ENCODE assay signal across 26 mouse cellular contexts in genomic region chr9:31412165-31412564, GRCm38 (mm10). TPM values are rescaled to one million over a fixed set of nuclear protein-coding genes. Genes with fewer than 3 reads are reported as not detected.
DNase-seq lines count a peak whose midpoint lies in the region; ATAC-seq and TF ChIP-seq lines count a peak whose summit lies in the region.
"Had no signal": no experiment of that assay in that cellular context is flagged by ENCODE, and none has a peak within 500 bp of the region (broad histone marks: within the 10 kb centered on the region; RNA-seq: fewer than 3 reads in every experiment).

No protein-coding gene starts in this region.

- peaks cover 92% of the 10 kb centered on the region for H3K36me3 ChIP-seq in G1E (replicated peaks)

- no peaks in the 10 kb centered on the region for H3K27me3 ChIP-seq in G1E (ENCODE audit: insufficient read depth, low read length)
- H3K27me3 ChIP-seq: CH12.LX; embryonic facial prominence, embryonic 12.5 days; forebrain, embryonic 13.5 days; forebrain, embryonic 15.5 days; Patski had no signal

- no peak for TF ChIP-seq CTCF in G1E (IDR thresholded peaks at IDR 0.05; ENCODE audit: low read depth, low read length)

- peak; percentile 63 for ATAC-seq in G1E (ENCODE audit: extremely low read depth, insufficient number of reproducible peaks, low FRiP score, poor library complexity, severe bottlenecking)
- peak; percentile 44; the same call in 1 of the 2 replicates for ATAC-seq in megakaryocyte progenitor cell, adult 5-6 weeks (replicated peaks; ENCODE audit: poor library complexity)
- ATAC-seq: activated CD4-positive, CD25-positive, alpha-beta regulatory T cell, adult 4 months; CD4-positive, CD25-positive, alpha-beta regulatory T cell, adult 4 months; forebrain, embryonic 13.5 days; forebrain, embryonic 15.5 days; forebrain, postnatal 0 days; Patski had no signal

- H3K4me1 ChIP-seq in G1E (ENCODE audit: insufficient read depth, low read depth, low read length) = peaks cover 16% of the 10 kb centered on the region
- H3K4me1 ChIP-seq: embryonic facial prominence, embryonic 10.5 days; embryonic facial prominence, embryonic 12.5 days; forebrain, embryonic 13.5 days; forebrain, embryonic 15.5 days had no signal

- no peak overlapping the region for H3K4me3 ChIP-seq in G1E (ENCODE audit: low read depth, low read length)
- H3K4me3 ChIP-seq: embryonic facial prominence, embryonic 10.5 days; embryonic facial prominence, embryonic 12.5 days; forebrain, embryonic 13.5 days; forebrain, embryonic 15.5 days had no signal

- DNase-seq in 3T3-L1 (ENCODE audit: low read depth, low spot score) (peak; percentile 44), G1E (ENCODE audit: low spot score) (peak; percentile 16), MEL-GATA-1-ER (ENCODE audit: extremely low read depth, low read depth) (peak; percentile 21)
- no peak for DNase-seq in adrenal gland, adult 8-10 months
- no peak for DNase-seq in Muller cell, postnatal 12 days (ENCODE audit: inconsistent ontology term)
- DNase-seq in thymus, postnatal 14 days = no peak
- DNase-seq: adrenal gland, postnatal 10 days; adrenal gland, postnatal 25 days; B cell, adult 2 months; cerebellum, adult 11 months; cerebellum, adult 18-20 months; cerebellum, adult 8-10 months; cerebellum, adult 9-11 months; cerebellum, postnatal 14 days; cerebellum, postnatal 36 days; forebrain, postnatal 0 days had no signal

- H3K9me3 ChIP-seq in G1E (replicated peaks) = no peaks in the 10 kb centered on the region
- H3K9me3 ChIP-seq: embryonic facial prominence, embryonic 10.5 days; embryonic facial prominence, embryonic 12.5 days; forebrain, embryonic 13.5 days; forebrain, embryonic 15.5 days had no signal

RNA-seq across cellular contexts. Expression of gene Nfrkb, which starts 26.2 kb away (rescaled TPM):
- total RNA-seq in G1E (2014; fragmentation: Nextera tagmentation) (36.7 and 39.9 TPM in 2 replicates), G1E (2017) (23.8 and 24.4 TPM in 2 replicates)
- polyA plus RNA-seq in G1E (2012) = 11.0 and 21.2 TPM in 2 replicates
- total RNA-seq in megakaryocyte progenitor cell, adult 5-6 weeks (2015) = 10.8 and 22.7 TPM in 2 replicates
- 18.5 and 24.5 TPM in 2 replicates for total RNA-seq in megakaryocyte progenitor cell, adult 5-6 weeks (2017)
- total RNA-seq in adrenal gland, adult 8-10 months (2022) = 10 to 100 TPM; 16.8 to 41.2 (median 24.9) TPM

RNA-seq across cellular contexts. Expression of gene Tmem45b, which starts 52.1 kb away (rescaled TPM):
- not detected in 2 replicates for total RNA-seq in G1E (2014; fragmentation: Nextera tagmentation)
- 0.06 and 0.33 TPM in 2 replicates for total RNA-seq in G1E (2017)
- polyA plus RNA-seq in G1E (2012) = not detected in 2 replicates
- total RNA-seq in megakaryocyte progenitor cell, adult 5-6 weeks (2015) = not detected in 2 replicates
- total RNA-seq in megakaryocyte progenitor cell, adult 5-6 weeks (2017) = not detected in 2 replicates
- 10 to 100 TPM; 16.2 to 65.4 (median 27.5) TPM for total RNA-seq in adrenal gland, adult 8-10 months (2022)
- total RNA-seq: CH12.LX; forebrain, postnatal 0 days had no signal
- polyA plus RNA-seq: activated CD4-positive, CD25-positive, alpha-beta regulatory T cell, adult 4 months; CD4-positive, CD25-positive, alpha-beta regulatory T cell, adult 4 months; embryonic facial prominence, embryonic 10.5 days; forebrain, embryonic 11.5 days; Patski had no signal

Comparison
In these comparisons a context has a peak if more than half of its experiments do, and no peak if none do; other contexts are left out.
1. DNase-seq: peak in 3T3-L1 (single experiment), G1E (single experiment) and MEL-GATA-1-ER (single experiment); none in adrenal gland, adult 8-10 months (single experiment), Muller cell, postnatal 12 days (single experiment) and thymus, postnatal 14 days (single experiment).
2. RNA of gene Tmem45b, which starts 52.1 kb away (total RNA-seq): 16.2 to 65.4 TPM in adrenal gland, adult 8-10 months; 0.06 to 0.33 TPM in G1E and not detected in megakaryocyte progenitor cell, adult 5-6 weeks; every median in the first group is over 10 times any median in the second.